Mouse (Mus musculus) E14TG2a.4 (cell line): ENCODE measurements around the gene Gm7361.
A peak's percentile ranks its signal among the peaks of the same experiment; 100 is the strongest.
"Not testable (repeated sequence)": the region's sequence is repeated elsewhere in the genome, so short reads cannot be mapped to it uniquely, and the experiment has no call there.

ENCODE experiments used
- H3K27me3 ChIP-seq: 2 replicates; pipeline ENCODE4 v1.6.1; 2014; ENCODE audit warnings: low read length, control low read depth; ENCODE audit not compliant: insufficient read depth
- H3K36me3 ChIP-seq: 2 replicates; pipeline ENCODE4 v1.6.1; 2014; ENCODE audit warnings: low read length, control low read depth; ENCODE audit not compliant: insufficient read depth
- H3K4me1 ChIP-seq: replicated peaks from 2 replicates; pipeline ENCODE4 v1.6.1; 2014; ENCODE audit warnings: low read depth, low read length, control low read depth
- H3K4me3 ChIP-seq: replicated peaks from 2 replicates; pipeline ENCODE4 v1.5.1; 2014; ENCODE audit warnings: mild to moderate bottlenecking, low read length
- H3K9me3 ChIP-seq: 2 replicates; pipeline ENCODE4 v1.6.1; 2014; ENCODE audit warnings: low read length, control low read depth
- CTCF ChIP-seq: conservative IDR thresholded peaks from 2 replicates; pipeline ENCODE4 v1.5.1; 2014; ENCODE audit warnings: low read length
- NANOG ChIP-seq: IDR thresholded peaks from 2 replicates; pipeline ENCODE4 v1.6.1; 2014; ENCODE audit warnings: borderline replicate concordance, low read length, mixed read lengths
- POU5F1 ChIP-seq: IDR thresholded peaks from 2 replicates; pipeline ENCODE4 v1.6.1; 2014; ENCODE audit warnings: low read length, borderline replicate concordance

The Gm7361 gene

DNA sequence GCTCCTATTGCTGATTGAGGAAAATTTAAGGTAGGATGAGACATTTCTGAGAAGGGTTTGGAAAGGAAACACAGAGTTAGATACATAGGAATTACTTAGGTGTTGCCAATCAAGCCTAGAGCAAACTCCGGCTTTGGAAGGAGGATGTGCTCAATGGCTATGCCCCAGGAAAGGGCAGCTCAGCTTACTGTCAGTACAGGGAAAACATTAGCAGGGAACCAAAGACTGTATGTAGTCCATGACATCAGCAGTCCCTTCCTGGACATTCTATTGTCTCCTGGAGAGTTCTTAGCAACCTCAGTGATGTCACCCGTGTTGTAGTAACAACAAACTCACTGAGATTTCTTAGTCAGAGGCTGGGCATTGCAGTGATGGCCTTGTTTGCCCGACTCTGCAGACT lies at the start of gene Gm7361:
Gene Gm7361, plus strand, starts transcription at position 301 of the 400 bp plus-strand sequence.
- not testable (repeated sequence) for H3K27me3 ChIP-seq, H3K4me1 ChIP-seq, H3K4me3 ChIP-seq, H3K36me3 ChIP-seq, H3K9me3 ChIP-seq

DNA sequence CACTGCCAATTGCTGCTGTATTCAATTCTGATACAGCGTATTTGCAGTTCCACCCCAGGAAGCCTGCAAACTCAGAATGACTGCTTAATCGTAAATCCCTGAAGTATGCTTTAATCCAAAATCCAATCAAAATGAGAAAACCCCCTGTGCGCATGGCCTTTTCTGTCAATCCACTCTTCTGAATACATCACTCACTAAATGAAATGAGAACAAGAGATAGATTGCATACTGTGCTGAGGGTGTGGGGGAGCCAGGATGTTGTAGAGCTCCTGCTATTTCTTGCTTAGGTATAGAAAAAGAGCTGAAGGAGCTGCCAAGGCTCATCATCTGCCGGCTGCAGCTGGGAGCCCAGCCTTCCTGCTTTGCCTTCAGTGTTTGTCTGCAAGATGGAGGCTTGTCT lies 46.5 kb upstream of the Gm7361 start:
- H3K4me3 ChIP-seq, result no peak overlapping the region
- no peak for TF ChIP-seq NANOG
- TF ChIP-seq CTCF, result no peak
- no peak for TF ChIP-seq POU5F1
- peaks cover 7% of the 10 kb centered on the region for H3K4me1 ChIP-seq
- 0 out of 2 replicates have a peak, but pooled peaks cover 2% of the 10 kb centered on the region for H3K27me3 ChIP-seq
- H3K9me3 ChIP-seq, result peaks cover 7% of the 10 kb centered on the region; the same call in 1 of the 2 replicates
- H3K36me3 ChIP-seq, result no peaks in the 10 kb centered on the region

DNA sequence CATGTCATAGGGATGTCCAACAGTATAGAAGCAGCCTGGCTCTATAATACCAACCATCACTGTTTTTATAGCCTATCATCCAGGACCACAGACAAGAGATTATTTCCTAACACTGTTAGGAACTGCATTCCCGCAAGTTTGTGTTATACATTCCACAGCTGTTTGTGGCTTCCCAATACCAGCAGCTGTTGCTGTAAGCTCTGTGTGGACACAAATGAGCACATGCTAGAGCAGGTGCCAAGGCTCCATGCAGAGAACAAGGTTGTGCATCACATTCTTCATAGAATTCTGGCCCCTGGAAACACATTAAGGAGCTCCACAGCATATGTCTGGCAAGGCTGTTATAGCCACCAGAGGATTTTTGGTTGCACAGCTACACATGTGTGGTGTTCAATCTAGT lies 35.4 kb upstream of the Gm7361 start:
- TF ChIP-seq POU5F1, result no peak
- no peak for TF ChIP-seq NANOG
- TF ChIP-seq CTCF, result no peak
- no peak overlapping the region for H3K4me3 ChIP-seq
- H3K36me3 ChIP-seq, result no peaks in the 10 kb centered on the region
- no peaks in the 10 kb centered on the region for H3K27me3 ChIP-seq
- H3K9me3 ChIP-seq, result peaks cover 4% of the 10 kb centered on the region; the same call in 1 of the 2 replicates
- H3K4me1 ChIP-seq, result no peaks in the 10 kb centered on the region

DNA sequence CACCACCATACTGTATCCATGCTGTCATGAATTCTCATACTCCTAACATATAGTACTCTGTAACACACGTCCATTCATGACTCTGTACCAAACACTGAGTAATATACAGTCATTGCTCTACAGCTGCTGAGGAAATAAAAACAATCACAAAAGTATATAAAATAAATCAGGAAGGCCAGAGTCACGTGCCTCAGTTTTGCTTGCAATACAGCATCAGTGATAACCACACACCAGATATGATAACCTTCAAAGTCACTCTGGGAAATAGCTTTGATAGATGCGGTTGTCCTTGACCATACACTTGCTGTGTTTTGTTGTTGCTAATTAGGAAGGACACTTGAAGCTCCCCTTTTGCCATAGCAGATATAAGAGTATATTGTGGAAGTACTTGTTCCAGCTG lies 9.2 kb downstream of the Gm7361 start:
- not testable (repeated sequence) for H3K9me3 ChIP-seq, H3K4me1 ChIP-seq, H3K27me3 ChIP-seq, H3K36me3 ChIP-seq, H3K4me3 ChIP-seq

DNA sequence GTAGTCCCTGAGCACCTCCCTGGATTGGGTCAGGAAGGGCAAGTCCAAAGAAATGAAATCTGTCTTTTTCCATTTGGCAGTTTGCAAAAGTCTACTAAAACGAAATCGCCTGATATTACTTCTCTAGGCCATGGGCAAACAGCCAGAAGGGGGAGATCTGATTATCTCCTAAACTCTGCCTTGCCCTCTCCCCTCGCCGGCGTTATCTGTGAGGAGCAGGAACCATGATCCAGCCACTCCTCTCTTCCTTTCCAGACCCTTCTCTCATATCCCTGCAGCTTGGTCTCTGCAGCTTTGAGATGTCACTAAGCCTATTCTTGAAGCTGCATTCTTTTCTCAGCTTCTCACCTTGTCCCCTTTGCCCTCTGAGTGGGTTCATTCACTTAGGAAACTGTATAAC lies 22.9 kb downstream of the Gm7361 start:
- no peak for TF ChIP-seq CTCF
- TF ChIP-seq NANOG, result no peak
- no peak for TF ChIP-seq POU5F1
- H3K4me1 ChIP-seq, result no peaks in the 10 kb centered on the region
- peaks cover 11% of the 10 kb centered on the region; the same call in 1 of the 2 replicates for H3K9me3 ChIP-seq
- H3K4me3 ChIP-seq, result no peak overlapping the region
- no peaks in the 10 kb centered on the region for H3K27me3 ChIP-seq
- H3K36me3 ChIP-seq, result no peaks in the 10 kb centered on the region

DNA sequence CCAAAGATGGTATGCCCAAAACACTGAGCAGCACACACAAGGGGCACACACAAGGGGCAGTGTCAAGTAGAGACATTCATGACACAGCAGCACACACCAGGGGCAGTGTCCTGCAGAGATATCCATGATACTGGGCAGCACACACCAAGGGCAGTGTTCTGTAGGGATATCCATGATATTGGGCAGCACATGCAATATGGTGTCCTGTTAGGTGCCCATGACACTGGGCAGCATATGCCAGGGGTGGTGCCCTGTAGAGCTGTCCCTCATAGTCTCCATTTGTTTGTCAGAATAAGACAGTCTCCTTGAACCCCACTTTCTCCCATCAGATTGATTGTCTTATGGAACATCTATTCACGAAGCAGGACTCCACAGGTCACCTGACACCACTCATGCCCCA lies 24.2 kb downstream of the Gm7361 start:
- H3K27me3 ChIP-seq, result no peaks in the 10 kb centered on the region
- H3K36me3 ChIP-seq, result no peaks in the 10 kb centered on the region
- H3K4me1 ChIP-seq, result no peaks in the 10 kb centered on the region
- H3K4me3 ChIP-seq, result no peak overlapping the region
- H3K9me3 ChIP-seq, result peaks cover 5% of the 10 kb centered on the region; the same call in 1 of the 2 replicates
- TF ChIP-seq CTCF (no peak), NANOG (no peak), POU5F1 (no peak)

DNA sequence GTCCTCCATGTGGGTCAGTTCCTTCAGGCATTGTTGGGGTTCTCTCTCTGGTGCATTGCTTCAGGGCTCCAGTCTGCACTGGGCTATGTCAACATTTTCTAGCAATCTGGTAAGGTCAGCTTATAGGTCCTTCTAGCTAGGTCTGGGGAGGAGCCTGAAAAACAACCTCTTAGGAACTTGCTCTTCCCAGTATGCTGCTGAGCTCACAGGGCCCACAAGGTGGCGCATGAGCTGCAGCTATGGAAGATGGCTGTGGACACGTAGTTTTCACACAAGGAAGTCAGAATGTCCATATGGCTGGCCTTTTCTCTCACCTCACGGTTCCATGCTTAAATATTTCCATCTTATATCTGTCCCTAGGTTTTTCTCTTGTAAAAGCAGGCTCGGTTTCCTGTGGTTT lies 24.8 kb downstream of the Gm7361 start:
- TF ChIP-seq NANOG (no peak), CTCF (peak; percentile 84), POU5F1 (no peak)
- no peaks in the 10 kb centered on the region for H3K4me1 ChIP-seq
- H3K9me3 ChIP-seq, result no peaks in the 10 kb centered on the region
- no peaks in the 10 kb centered on the region for H3K27me3 ChIP-seq
- no peak overlapping the region for H3K4me3 ChIP-seq
- H3K36me3 ChIP-seq, result no peaks in the 10 kb centered on the region

DNA sequence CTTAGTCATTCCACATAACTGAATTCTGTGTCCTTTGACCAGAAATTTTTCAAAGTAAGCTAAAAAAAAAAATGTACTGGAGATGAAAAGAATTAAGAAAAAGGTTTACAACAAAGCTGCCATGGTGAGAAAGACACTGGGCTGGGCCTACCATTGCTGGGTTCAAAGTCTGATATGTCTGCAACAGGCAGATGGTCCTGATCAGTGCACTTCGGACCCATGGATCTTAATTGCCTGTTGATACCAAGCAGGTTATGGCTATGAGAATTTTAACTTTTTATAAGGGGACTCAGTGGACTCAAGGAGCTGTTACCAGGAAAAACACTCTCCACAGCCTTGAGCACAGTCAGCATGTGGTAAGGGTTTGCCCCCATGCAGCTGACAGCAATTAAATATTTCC lies 25.9 kb downstream of the Gm7361 start:
- no peak overlapping the region for H3K4me3 ChIP-seq
- no peaks in the 10 kb centered on the region for H3K36me3 ChIP-seq
- TF ChIP-seq POU5F1 (no peak), CTCF (no peak), NANOG (no peak)
- H3K9me3 ChIP-seq, result no peaks in the 10 kb centered on the region
- no peaks in the 10 kb centered on the region for H3K4me1 ChIP-seq
- H3K27me3 ChIP-seq, result no peaks in the 10 kb centered on the region

DNA sequence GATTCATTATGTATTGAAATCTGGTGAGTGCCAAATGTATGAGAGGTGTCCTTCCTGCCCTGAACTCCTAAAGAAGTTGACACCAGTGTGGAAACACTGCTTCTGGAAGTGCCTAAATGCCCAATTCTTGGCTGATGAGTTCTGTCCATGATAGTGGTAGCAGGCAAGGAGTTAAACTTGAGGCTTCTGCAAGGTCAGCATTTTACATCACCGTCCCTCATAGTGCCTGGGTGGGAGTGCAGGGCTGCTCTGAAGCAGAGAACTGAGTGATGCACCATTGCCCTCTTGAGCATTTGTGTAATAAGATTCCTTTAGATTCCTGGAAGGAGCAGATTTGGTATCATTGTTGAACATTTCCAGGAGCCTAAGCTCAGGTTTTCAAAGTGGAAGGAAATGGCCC lies 34.1 kb downstream of the Gm7361 start:
- H3K9me3 ChIP-seq, result no peaks in the 10 kb centered on the region
- H3K27me3 ChIP-seq, result no peaks in the 10 kb centered on the region
- no peak overlapping the region for H3K4me3 ChIP-seq
- H3K36me3 ChIP-seq, result no peaks in the 10 kb centered on the region
- H3K4me1 ChIP-seq, result no peaks in the 10 kb centered on the region
- TF ChIP-seq POU5F1, result no peak
- no peak for TF ChIP-seq CTCF
- no peak for TF ChIP-seq NANOG
